Mouse (Mus musculus): ENCODE measurements around the gene Mef2c. TPM values are rescaled to one million over a fixed set of nuclear protein-coding genes. Genes with fewer than 3 reads are reported as not detected.
A peak's percentile ranks its signal among the peaks of the same experiment; 100 is the strongest.

Mef2c gene
- polyA plus RNA-seq, 1 experiment: 19.4 TPM

GRCm38 (mm10) chr13:83652560-83652959, 148.7 kb downstream of the Mef2c start:
- no peak for TF ChIP-seq POLR2A (IDR thresholded peaks at IDR 0.05; ENCODE audit: borderline replicate concordance, extremely low read depth, insufficient read depth, insufficient read length, poor library complexity, severe bottlenecking)
- TF ChIP-seq CTCF (IDR thresholded peaks at IDR 0.05; ENCODE audit: borderline replicate concordance, extremely low read depth, insufficient read depth, insufficient read length): no peak

GRCm38 (mm10) chr13:83654889-83655769, 151.3 kb downstream of the Mef2c start:
- TF ChIP-seq CTCF (IDR thresholded peaks at IDR 0.05; ENCODE audit: borderline replicate concordance, extremely low read depth, insufficient read depth, insufficient read length) (peak; percentile 81; the same call in 1 of the 2 replicates), POLR2A (IDR thresholded peaks at IDR 0.05; ENCODE audit: borderline replicate concordance, extremely low read depth, insufficient read depth, insufficient read length, poor library complexity, severe bottlenecking) (no peak)

More at GRCm38 (mm10) chr13:83652560-83652959, 148.7 kb downstream of the Mef2c start:
- DNase-seq (ENCODE audit: low read depth): no peak

GRCm38 (mm10) chr13:83656094-83656493, 152.3 kb downstream of the Mef2c start:
- TF ChIP-seq CTCF (IDR thresholded peaks at IDR 0.05; ENCODE audit: borderline replicate concordance, extremely low read depth, insufficient read depth, insufficient read length): no peak
- no peak for TF ChIP-seq POLR2A (IDR thresholded peaks at IDR 0.05; ENCODE audit: borderline replicate concordance, extremely low read depth, insufficient read depth, insufficient read length, poor library complexity, severe bottlenecking)
- peak; percentile 84 for DNase-seq (ENCODE audit: low read depth)

More at GRCm38 (mm10) chr13:83654889-83655769, 151.3 kb downstream of the Mef2c start:
- peak; percentile 97 for DNase-seq (ENCODE audit: low read depth)

- no peak for TF ChIP-seq POLR2A (IDR thresholded peaks at IDR 0.05; ENCODE audit: borderline replicate concordance, extremely low read depth, insufficient read depth, insufficient read length, poor library complexity, severe bottlenecking)
- TF ChIP-seq CTCF (IDR thresholded peaks at IDR 0.05; ENCODE audit: borderline replicate concordance, extremely low read depth, insufficient read depth, insufficient read length): no peak
- peak; percentile 78 for DNase-seq (ENCODE audit: low read depth)
Measured at GRCm38 (mm10) chr13:83656773-83657172, 152.9 kb downstream of the Mef2c start.

GRCm38 (mm10) chr13:83660722-83661121, 156.9 kb downstream of the Mef2c start:
- no peak for TF ChIP-seq POLR2A (IDR thresholded peaks at IDR 0.05; ENCODE audit: borderline replicate concordance, extremely low read depth, insufficient read depth, insufficient read length, poor library complexity, severe bottlenecking)
- peak; percentile 36; the same call in 1 of the 2 replicates for TF ChIP-seq CTCF (IDR thresholded peaks at IDR 0.05; ENCODE audit: borderline replicate concordance, extremely low read depth, insufficient read depth, insufficient read length)
- DNase-seq (ENCODE audit: low read depth): peak; percentile 87

GRCm38 (mm10) chr13:83661166-83661565, 157.3 kb downstream of the Mef2c start:
- TF ChIP-seq CTCF (IDR thresholded peaks at IDR 0.05; ENCODE audit: borderline replicate concordance, extremely low read depth, insufficient read depth, insufficient read length) (no peak), POLR2A (IDR thresholded peaks at IDR 0.05; ENCODE audit: borderline replicate concordance, extremely low read depth, insufficient read depth, insufficient read length, poor library complexity, severe bottlenecking) (no peak)

GRCm38 (mm10) chr13:83662089-83662551, 158.3 kb downstream of the Mef2c start:
- peak; percentile 81 for DNase-seq (ENCODE audit: low read depth)
- TF ChIP-seq POLR2A (IDR thresholded peaks at IDR 0.05; ENCODE audit: borderline replicate concordance, extremely low read depth, insufficient read depth, insufficient read length, poor library complexity, severe bottlenecking) (no peak), CTCF (IDR thresholded peaks at IDR 0.05; ENCODE audit: borderline replicate concordance, extremely low read depth, insufficient read depth, insufficient read length) (peak; percentile 39; the same call in 1 of the 2 replicates)

More at GRCm38 (mm10) chr13:83661166-83661565, 157.3 kb downstream of the Mef2c start:
- no peak for DNase-seq (ENCODE audit: low read depth)

GRCm38 (mm10) chr13:83666179-83666578, 162.3 kb downstream of the Mef2c start:
- no peak for TF ChIP-seq POLR2A (IDR thresholded peaks at IDR 0.05; ENCODE audit: borderline replicate concordance, extremely low read depth, insufficient read depth, insufficient read length, poor library complexity, severe bottlenecking)
- TF ChIP-seq CTCF (IDR thresholded peaks at IDR 0.05; ENCODE audit: borderline replicate concordance, extremely low read depth, insufficient read depth, insufficient read length): no peak
- DNase-seq (ENCODE audit: low read depth): peak; percentile 81

- no peak for DNase-seq (ENCODE audit: low read depth)
- no peak for TF ChIP-seq CTCF (IDR thresholded peaks at IDR 0.05; ENCODE audit: borderline replicate concordance, extremely low read depth, insufficient read depth, insufficient read length)
- TF ChIP-seq POLR2A (IDR thresholded peaks at IDR 0.05; ENCODE audit: borderline replicate concordance, extremely low read depth, insufficient read depth, insufficient read length, poor library complexity, severe bottlenecking): no peak
Measured at GRCm38 (mm10) chr13:83667051-83667450, 163.2 kb downstream of the Mef2c start.

GRCm38 (mm10) chr13:83707611-83708010, 203.8 kb downstream of the Mef2c start:
- no peak for DNase-seq (ENCODE audit: low read depth)
- TF ChIP-seq POLR2A (IDR thresholded peaks at IDR 0.05; ENCODE audit: borderline replicate concordance, extremely low read depth, insufficient read depth, insufficient read length, poor library complexity, severe bottlenecking): no peak

- DNase-seq (ENCODE audit: low read depth): peak; percentile 63
Measured at GRCm38 (mm10) chr13:83712778-83713380, 209.0 kb downstream of the Mef2c start.

More at GRCm38 (mm10) chr13:83712778-83713380, 209.0 kb downstream of the Mef2c start:
- TF ChIP-seq CTCF (IDR thresholded peaks at IDR 0.05; ENCODE audit: borderline replicate concordance, extremely low read depth, insufficient read depth, insufficient read length) (no peak), POLR2A (IDR thresholded peaks at IDR 0.05; ENCODE audit: borderline replicate concordance, extremely low read depth, insufficient read depth, insufficient read length, poor library complexity, severe bottlenecking) (no peak)
